7 mouse cellular contexts compared by ENCODE assay signal in genomic region chr6:28898836-28899235, GRCm38 (mm10).
DNase-seq lines count a peak whose midpoint lies in the region.

No protein-coding gene starts in this region.

- peak; percentile 67 for DNase-seq in ovary, postnatal 36 days (ENCODE audit: low spot score)
- DNase-seq in ovary, postnatal 10 days (ENCODE audit: low spot score), result no peak
- peak; percentile 61 to 65 for DNase-seq in adrenal gland, adult 18-20 months (ENCODE audit: low spot score in 2 of 2)
- DNase-seq in cerebellum, postnatal 14 days, result peak; percentile 46 to 75
- DNase-seq in heart, postnatal 4 days, result peak; percentile 70
- peak; percentile 23 to 51 for DNase-seq in lung, adult 18-20 months
- peak; percentile 74 for DNase-seq in retina, postnatal 1 day
